Mouse (Mus musculus) erythroblast, embryonic 14.5 days (primary cell): ENCODE results near the gene Fancb. TPM values are rescaled to one million over a fixed set of nuclear protein-coding genes. Genes with fewer than 3 reads are reported as not detected.

ENCODE experiments used
- H3K27me3 ChIP-seq: 2 replicates; pipeline ENCODE4 v1.6.1; 2012; ENCODE audit warnings: inconsistent platforms; ENCODE audit not compliant: control insufficient read depth
- H3K36me3 ChIP-seq: 2 replicates; pipeline ENCODE4 v1.6.1; 2012; ENCODE audit warnings: mild to moderate bottlenecking, inconsistent platforms; ENCODE audit not compliant: control insufficient read depth
- H3K4me1 ChIP-seq: 2 replicates; pipeline ENCODE4 v1.6.1; 2012; ENCODE audit warnings: inconsistent platforms; ENCODE audit not compliant: control insufficient read depth
- H3K4me3 ChIP-seq: replicated peaks from 2 replicates; pipeline ENCODE3; 2012; ENCODE audit warnings: moderate library complexity, mild to moderate bottlenecking, inconsistent platforms
- H3K9me3 ChIP-seq: 2 replicates; pipeline ENCODE4 v1.6.1; 2012; ENCODE audit warnings: low read length, inconsistent platforms, mixed read lengths; ENCODE audit not compliant: control insufficient read depth
- GATA1 ChIP-seq: IDR thresholded peaks from 2 replicates; pipeline ENCODE4 v1.6.1; 2012; ENCODE audit warnings: low read length, inconsistent platforms, mixed read lengths
- TAL1 ChIP-seq: IDR thresholded peaks from 3 replicates; pipeline ENCODE4 v1.6.1; 2012; ENCODE audit warnings: low read length, inconsistent platforms, mixed read lengths
- polyA plus RNA-seq: library from polyadenylated mRNA; stranded (reverse); fragments of >175 nt; gene quantifications from 2 replicates; pipeline ENCODE4 v1.2.3, GENCODE M21; 2012

The Fancb gene
- polyA plus RNA-seq, 1 experiment: 0.01 TPM

GRCm38 (mm10) chrX:165004779-165005324 is 24.5 kb downstream of the Fancb start, which contains the start of gene Gm17604:
Gm17604 (minus strand) TSS chrX:165004829.
- Histone ChIP-seq H3K4me1 (no peaks in the 10 kb centered on the region), H3K4me3 (no peak within 1 kb of the TSS), H3K36me3 (no peaks in the 10 kb centered on the region), H3K27me3 (no peaks in the 10 kb centered on the region), H3K9me3 (no peaks in the 10 kb centered on the region)
- TF ChIP-seq GATA1 (no peak), TAL1 (no peak)

Other genes starting within 250 kb of the Fancb start
- 0.02 and 0.03 TPM in 2 replicates for gene Mospd2, start 217 bp upstream of the Fancb start, polyA plus RNA-seq
- gene Gm17604, start 24.2 kb downstream of the Fancb start, polyA plus RNA-seq: not detected in 2 replicates